Mouse (Mus musculus) midbrain, embryonic 11.5 days (tissue): ENCODE measurements at regions not wholly inside any gene's neighbourhood (a gene's known extent, or its start where the extent isn't known, plus 50 kb on each side); places are given as distances from the start of the nearest gene placed in this dataset.
A peak's percentile ranks its signal among the peaks of the same experiment; 100 is the strongest.

Source experiments
- ATAC-seq: fragments of 200-750 bp; cut with Nextera tagmentation; 2 replicates; pipeline ENCODE4 v1.8.0; 2017; ENCODE audit warnings: moderate TSS enrichment, moderate library complexity; ENCODE audit not compliant: low FRiP score
- DNase-seq: peaks from one replicate; pipeline ENCODE4 v3.0.0; 2015; ENCODE audit warnings: low spot score; ENCODE audit errors: missing footprints
- H3K27ac ChIP-seq: fragments of 300-500 bp; sonication (generic); 2 replicates; pipeline ENCODE4 v1.5.1; 2014; ENCODE audit warnings: low read depth, low read length
- H3K27me3 ChIP-seq: fragments of 300-500 bp; sonication (generic); 2 replicates; pipeline ENCODE4 v1.6.1; 2014; ENCODE audit warnings: mild to moderate bottlenecking, low read length, moderate library complexity, mixed read lengths; ENCODE audit not compliant: control insufficient read depth, insufficient read depth
- H3K36me3 ChIP-seq: fragments of 300-500 bp; sonication (generic); 2 replicates; pipeline ENCODE4 v1.6.1; 2014; ENCODE audit warnings: mild to moderate bottlenecking, low read length, moderate library complexity, mixed read lengths; ENCODE audit not compliant: control insufficient read depth, insufficient read depth
- H3K4me1 ChIP-seq: fragments of 300-500 bp; sonication (generic); 2 replicates; pipeline ENCODE4 v1.6.1; 2014; ENCODE audit warnings: low read length; ENCODE audit not compliant: control insufficient read depth, insufficient read depth
- H3K4me2 ChIP-seq: fragments of 300-500 bp; sonication (generic); 2 replicates; pipeline ENCODE4 v1.6.1; 2014; ENCODE audit warnings: mild to moderate bottlenecking, moderate library complexity
- H3K4me3 ChIP-seq: fragments of 300-500 bp; sonication (generic); 2 replicates; pipeline ENCODE4 v1.5.1; 2014; ENCODE audit warnings: low read depth, low read length
- H3K9ac ChIP-seq: fragments of 300-500 bp; sonication (generic); 2 replicates; pipeline ENCODE4 v1.6.1; 2014; ENCODE audit warnings: low read length
- H3K9me3 ChIP-seq: fragments of 300-500 bp; sonication (generic); 2 replicates; pipeline ENCODE4 v1.6.1; 2016; ENCODE audit warnings: low read length; ENCODE audit not compliant: control insufficient read depth
- WGBS: fragments of 180-500 bp; shearing (Covaris S2); extraction: QIAGEN DNeasy Blood & Tissue Kit; methylation state at CpG from one replicate; pipeline ENCODE4 v1.1.7; 2014; 5-methylcytosine and 5-hydroxymethylcytosine counted together

DNA sequence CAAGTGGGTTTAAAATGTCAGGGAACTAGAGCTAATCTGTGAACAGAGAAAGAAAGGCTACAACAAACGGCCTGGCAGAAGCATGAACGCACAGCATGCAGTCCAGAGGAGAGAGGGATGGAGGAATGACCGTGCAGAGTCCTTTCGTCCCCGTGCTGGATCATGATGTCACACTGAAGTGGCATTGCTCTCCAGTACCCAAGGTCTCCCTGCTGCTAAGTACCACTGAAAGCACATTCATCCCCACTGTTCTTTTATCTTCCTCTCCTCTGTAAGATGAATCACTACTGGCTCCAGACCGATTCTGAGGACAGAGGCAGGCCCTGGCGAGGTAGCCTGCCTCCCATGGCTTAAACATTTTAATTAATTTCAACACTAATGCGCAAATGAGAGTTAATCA lies 89.7 kb downstream of the Gm12689 start:
- Histone ChIP-seq H3K9me3 (no peaks in the 10 kb centered on the region), H3K4me3 (no peak overlapping the region), H3K27me3 (no peaks in the 10 kb centered on the region), H3K27ac (no peak overlapping the region), H3K9ac (no peak overlapping the region), H3K4me1 (no peaks in the 10 kb centered on the region), H3K36me3 (no peaks in the 10 kb centered on the region), H3K4me2 (no peak overlapping the region)
- 9% methylated on average over 8 of the region's 8 CpGs for WGBS
- DNase-seq = no peak
- ATAC-seq = 0 out of 2 replicates have a peak, but pooled peaks have one; percentile 16

DNA sequence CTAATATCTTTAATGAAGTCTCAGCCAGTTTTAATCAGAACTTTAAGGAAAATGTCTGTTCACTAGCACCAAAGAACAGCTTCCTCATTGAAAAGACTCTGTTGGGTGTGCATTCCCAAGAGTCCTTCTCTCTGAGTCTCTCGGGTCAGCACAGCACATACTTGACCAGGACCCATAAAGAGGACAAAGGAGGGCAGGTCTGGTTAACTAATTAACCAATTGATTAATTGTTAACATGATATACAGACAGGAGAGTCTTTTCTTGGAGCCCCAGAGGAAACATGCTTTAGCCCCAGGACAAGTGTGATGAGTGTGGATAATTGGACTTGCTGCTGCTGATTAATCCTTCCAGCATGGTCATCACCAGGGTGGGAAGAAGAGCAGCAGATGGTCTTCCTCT lies 93.7 kb downstream of the Gm12689 start:
- DNase-seq (peak; percentile 44), ATAC-seq (no peak)
- H3K4me3 ChIP-seq = no peak overlapping the region
- no peaks in the 10 kb centered on the region for H3K4me1 ChIP-seq
- H3K27me3 ChIP-seq = no peaks in the 10 kb centered on the region
- no peak overlapping the region for H3K4me2 ChIP-seq
- no peaks in the 10 kb centered on the region for H3K9me3 ChIP-seq
- H3K36me3 ChIP-seq = no peaks in the 10 kb centered on the region
- 72% methylated on average over 1 of the region's 1 CpGs for WGBS
- H3K27ac ChIP-seq = no peak overlapping the region
- no peak overlapping the region for H3K9ac ChIP-seq

DNA sequence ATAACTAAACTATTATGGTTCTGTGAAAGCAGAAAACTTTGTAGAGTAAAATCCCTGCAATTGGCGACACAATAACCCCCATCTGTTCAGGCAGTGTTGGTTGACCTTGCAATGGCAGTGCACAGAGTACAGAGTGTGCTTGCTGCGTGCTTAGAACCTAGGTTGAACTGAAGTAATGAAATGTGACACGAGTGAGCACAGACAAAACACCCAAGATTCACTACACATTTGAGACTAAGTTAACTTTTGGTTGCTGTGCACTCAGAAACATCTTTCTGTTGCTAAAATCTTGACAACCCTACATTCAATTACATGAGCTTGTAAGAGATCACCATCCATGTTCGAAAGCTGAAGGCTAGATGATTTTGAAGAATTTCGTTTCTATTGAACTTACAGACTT lies 97.3 kb downstream of the Gm12689 start:
- no peaks in the 10 kb centered on the region for H3K9me3 ChIP-seq
- H3K27ac ChIP-seq = no peak overlapping the region
- H3K4me1 ChIP-seq = no peaks in the 10 kb centered on the region
- DNase-seq (peak; percentile 19), ATAC-seq (no peak)
- H3K36me3 ChIP-seq = no peaks in the 10 kb centered on the region
- no peak overlapping the region for H3K4me3 ChIP-seq
- H3K27me3 ChIP-seq = no peaks in the 10 kb centered on the region
- WGBS = 84% methylated on average over 5 of the region's 5 CpGs
- no peak overlapping the region for H3K4me2 ChIP-seq
- H3K9ac ChIP-seq = no peak overlapping the region

DNA sequence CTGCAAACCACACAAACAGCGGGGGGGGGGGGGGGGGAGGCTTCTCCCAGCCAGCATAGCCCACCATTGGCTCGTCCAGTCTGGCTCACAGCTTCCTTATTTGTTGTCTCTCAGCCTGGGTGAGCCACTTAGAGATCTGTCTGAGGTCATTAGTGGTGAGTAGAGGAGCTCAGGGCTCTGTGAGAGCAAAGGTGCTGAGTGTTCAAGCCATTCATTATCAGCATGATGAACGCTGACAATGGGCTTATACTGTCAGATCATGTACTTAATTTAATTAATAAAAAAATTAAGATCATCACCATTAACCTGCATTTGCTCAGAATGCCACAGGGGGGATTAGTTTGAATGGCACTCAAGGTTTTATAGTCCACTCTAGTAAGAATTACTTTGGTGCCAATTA lies 98.5 kb downstream of the Gm12689 start:
- H3K9ac ChIP-seq = no peak overlapping the region
- H3K4me3 ChIP-seq = no peak overlapping the region
- H3K4me2 ChIP-seq = no peak overlapping the region
- no peaks in the 10 kb centered on the region for H3K9me3 ChIP-seq
- H3K27me3 ChIP-seq = no peaks in the 10 kb centered on the region
- no peaks in the 10 kb centered on the region for H3K4me1 ChIP-seq
- DNase-seq (peak; percentile 17), ATAC-seq (no peak)
- no peaks in the 10 kb centered on the region for H3K36me3 ChIP-seq
- no peak overlapping the region for H3K27ac ChIP-seq
- 81% methylated on average over 3 of the region's 3 CpGs for WGBS

DNA sequence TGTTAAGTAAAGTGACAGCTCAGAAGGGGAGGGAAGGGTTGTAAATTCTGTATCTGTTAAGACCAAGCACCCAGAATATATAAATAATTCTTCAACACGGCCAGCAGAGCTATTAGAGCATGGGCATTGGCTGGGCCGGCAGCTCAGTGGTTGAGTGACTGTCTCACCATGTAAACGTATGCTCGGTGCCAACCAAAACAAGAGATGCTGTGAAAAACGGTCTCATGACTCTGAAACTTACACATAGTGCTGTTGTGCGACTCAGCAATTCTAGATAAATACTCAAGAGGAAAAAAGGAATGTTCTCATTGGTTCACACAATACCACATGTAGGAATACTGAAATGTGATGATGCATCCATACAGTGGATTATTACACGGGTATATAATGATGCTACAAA lies 111.8 kb downstream of the Gm12689 start:
- Histone ChIP-seq H3K4me1 (no peaks in the 10 kb centered on the region), H3K36me3 (no peaks in the 10 kb centered on the region), H3K9me3 (no peaks in the 10 kb centered on the region), H3K9ac (no peak overlapping the region), H3K4me2 (no peak overlapping the region), H3K27me3 (no peaks in the 10 kb centered on the region), H3K4me3 (no peak overlapping the region), H3K27ac (no peak overlapping the region)
- 91% methylated on average over 7 of the region's 7 CpGs for WGBS
- ATAC-seq (no peak), DNase-seq (no peak)

DNA sequence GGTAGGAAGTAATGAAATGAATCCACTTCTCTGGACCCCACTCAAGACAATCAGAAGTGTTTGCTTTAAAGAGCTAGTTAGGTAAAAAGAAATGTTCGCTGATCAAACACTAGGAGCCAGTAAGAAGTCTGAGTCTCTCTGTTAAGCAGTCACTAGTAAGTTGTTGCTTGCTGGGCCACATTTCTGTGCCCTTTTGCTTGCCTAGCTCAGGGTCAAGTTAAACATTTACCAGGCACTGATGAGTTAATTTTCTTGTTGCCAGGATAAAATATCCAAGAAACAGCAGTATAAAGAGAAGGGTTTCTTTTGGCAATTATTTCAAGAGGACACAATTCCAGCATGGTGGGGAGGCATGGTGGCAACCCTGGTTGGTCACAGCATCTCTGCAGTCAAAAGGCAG lies 127.7 kb downstream of the Gm12689 start:
- no peaks in the 10 kb centered on the region for H3K36me3 ChIP-seq
- no peaks in the 10 kb centered on the region for H3K4me1 ChIP-seq
- H3K9me3 ChIP-seq = no peaks in the 10 kb centered on the region
- H3K4me2 ChIP-seq = no peak overlapping the region
- H3K9ac ChIP-seq = no peak overlapping the region
- ATAC-seq (no peak), DNase-seq (no peak)
- no peaks in the 10 kb centered on the region for H3K27me3 ChIP-seq
- 78% methylated on average over 1 of the region's 1 CpGs for WGBS
- no peak overlapping the region for H3K4me3 ChIP-seq
- H3K27ac ChIP-seq = no peak overlapping the region

DNA sequence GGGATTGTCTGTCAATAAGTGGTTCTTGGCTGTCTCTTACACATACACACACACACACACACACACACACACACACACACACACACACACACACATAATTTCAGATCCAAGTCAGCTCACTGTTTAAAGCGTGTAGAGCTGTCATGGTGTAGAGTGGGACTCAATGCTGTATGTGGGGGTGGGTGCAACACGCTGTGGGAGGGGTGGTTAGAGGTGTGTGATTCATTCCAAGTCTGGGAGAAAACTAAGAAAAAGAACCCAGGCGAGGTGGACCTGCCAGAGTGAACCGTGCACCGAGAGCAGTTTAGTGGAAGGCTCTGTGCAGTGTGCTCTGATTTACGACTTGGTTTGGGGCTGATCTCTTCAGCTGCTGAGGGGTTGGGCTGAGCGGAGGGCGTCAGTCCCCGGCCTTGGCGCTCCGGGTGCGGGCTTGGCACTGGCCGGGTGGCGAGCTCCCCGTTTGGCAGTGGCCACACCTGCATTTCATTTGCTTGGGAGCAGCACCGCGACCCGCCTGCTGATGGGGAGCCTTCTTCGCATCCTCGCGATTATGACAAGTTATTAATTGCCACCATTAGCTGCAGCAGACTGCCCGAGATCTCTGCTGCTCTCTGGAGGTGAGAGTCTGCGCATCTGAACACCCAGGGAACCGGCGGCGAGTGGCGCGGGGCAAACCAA lies 149.5 kb downstream of the Gm12689 start:
- Histone ChIP-seq H3K9ac (no peak overlapping the region), H3K4me3 (no peak overlapping the region), H3K27ac (no peak overlapping the region), H3K36me3 (no peaks in the 10 kb centered on the region), H3K4me1 (no peaks in the 10 kb centered on the region), H3K4me2 (peak overlapping the region; percentile 6; the same call in 1 of the 2 replicates), H3K9me3 (no peaks in the 10 kb centered on the region), H3K27me3 (no peaks in the 10 kb centered on the region; the same call in 1 of the 2 replicates)
- ATAC-seq (0 out of 2 replicates have a peak, but pooled peaks have one; percentile 19), DNase-seq (peak; percentile 85)
- WGBS = 58% methylated on average over 28 of the region's 28 CpGs

DNA sequence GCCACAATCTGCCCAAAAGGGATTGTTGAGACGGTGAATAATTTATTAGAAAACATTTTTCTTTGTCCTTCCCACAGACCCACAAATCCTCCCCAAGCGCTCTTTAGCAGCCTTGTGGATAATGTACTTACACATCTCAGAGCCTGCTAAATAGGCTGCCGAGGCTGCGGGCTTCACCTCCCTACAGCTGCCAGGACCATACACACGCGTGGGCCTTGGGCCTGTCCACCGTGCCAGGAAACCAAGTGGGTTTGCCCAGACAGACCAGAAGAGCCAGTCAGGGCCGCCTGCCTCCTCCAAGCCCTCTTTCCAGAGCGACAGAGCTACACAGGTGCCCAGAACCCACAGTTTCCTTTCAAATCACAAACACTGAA lies 150.0 kb downstream of the Gm12689 start:
- no peaks in the 10 kb centered on the region for H3K36me3 ChIP-seq
- 80% methylated on average over 9 of the region's 9 CpGs for WGBS
- H3K27me3 ChIP-seq = no peaks in the 10 kb centered on the region; the same call in 1 of the 2 replicates
- DNase-seq = no peak
- peak overlapping the region; percentile 6; the same call in 1 of the 2 replicates for H3K4me2 ChIP-seq
- no peaks in the 10 kb centered on the region for H3K9me3 ChIP-seq
- H3K9ac ChIP-seq = no peak overlapping the region
- no peak for ATAC-seq
- no peak overlapping the region for H3K4me3 ChIP-seq
- no peaks in the 10 kb centered on the region for H3K4me1 ChIP-seq
- H3K27ac ChIP-seq = no peak overlapping the region

DNA sequence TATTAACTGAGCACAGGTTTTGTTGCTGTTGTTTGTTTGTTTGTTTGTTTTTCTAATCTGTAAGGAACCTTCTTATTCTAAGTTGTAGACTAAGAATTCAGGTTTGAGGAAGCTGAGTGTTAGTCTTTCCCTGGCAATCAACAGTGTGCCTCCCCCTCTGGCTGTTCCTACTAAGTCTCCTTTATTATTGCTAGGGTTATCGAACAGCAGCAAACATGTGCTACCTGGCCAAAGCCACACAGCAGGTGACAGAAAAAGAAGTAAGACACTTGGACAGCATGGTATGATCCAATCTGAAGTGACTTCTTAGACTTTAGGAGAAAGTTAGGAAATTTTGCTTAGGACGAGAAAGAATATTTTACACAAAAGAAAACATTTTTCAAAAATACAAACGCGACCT lies 163.3 kb downstream of the Gm12689 start:
- ATAC-seq (no peak), DNase-seq (no peak)
- H3K27me3 ChIP-seq = peaks cover 14% of the 10 kb centered on the region
- H3K9me3 ChIP-seq = no peaks in the 10 kb centered on the region
- H3K27ac ChIP-seq = no peak overlapping the region
- no peak overlapping the region for H3K9ac ChIP-seq
- H3K4me2 ChIP-seq = peak overlapping the region; percentile 24; the same call in 1 of the 2 replicates
- H3K36me3 ChIP-seq = no peaks in the 10 kb centered on the region
- 55% methylated on average over 4 of the region's 4 CpGs for WGBS
- no peak overlapping the region for H3K4me3 ChIP-seq
- peaks cover 5% of the 10 kb centered on the region for H3K4me1 ChIP-seq
